Mouse (Mus musculus) C2C12 (cell line): ENCODE data around the gene Sf3a1. TPM values are rescaled to one million over a fixed set of nuclear protein-coding genes. Genes with fewer than 3 reads are reported as not detected.
A peak's percentile ranks its signal among the peaks of the same experiment; 100 is the strongest.
"Not testable (repeated sequence)": the region's sequence is repeated elsewhere in the genome, so short reads cannot be mapped to it uniquely, and the experiment has no call there.

Source experiments
- H3K27me3 ChIP-seq: one replicate; pipeline ENCODE4 v1.6.1; 2011; ENCODE audit not compliant: control insufficient read depth, insufficient read depth, insufficient read length
- H3K36me3 ChIP-seq: one replicate; pipeline ENCODE4 v1.6.1; 2011; ENCODE audit not compliant: control insufficient read depth, insufficient read depth
- H3K4me3 ChIP-seq: one replicate; pipeline ENCODE4 v1.5.1; 2011; ENCODE audit warnings: mild to moderate bottlenecking, control low read depth; ENCODE audit not compliant: poor library complexity, insufficient read depth, severe bottlenecking
- H3K79me2 ChIP-seq: one replicate; pipeline ENCODE4 v1.6.1; 2011; ENCODE audit not compliant: control insufficient read depth, insufficient read depth
- H3K79me3 ChIP-seq: one replicate; pipeline ENCODE4 v1.6.1; 2011; ENCODE audit warnings: low read depth, control low read depth
- H3ac ChIP-seq: one replicate; pipeline ENCODE3; 2011; ENCODE audit warnings: low read depth; ENCODE audit not compliant: control insufficient read depth, insufficient read length
- CEBPB ChIP-seq: IDR thresholded peaks from one replicate; pipeline ENCODE4 v1.6.1; 2011; ENCODE audit warnings: low read depth, mild to moderate bottlenecking, control low read depth, moderate library complexity
- CTCF ChIP-seq: IDR thresholded peaks from one replicate; pipeline ENCODE4 v1.5.1; 2011; ENCODE audit not compliant: control insufficient read depth, insufficient read depth, insufficient read length
- FOSL1 ChIP-seq: IDR thresholded peaks from one replicate; pipeline ENCODE4 v1.8.0; 2011; ENCODE audit warnings: mild to moderate bottlenecking, low read length; ENCODE audit not compliant: poor library complexity, insufficient read depth, severe bottlenecking
- MAX ChIP-seq: IDR thresholded peaks from one replicate; pipeline ENCODE4 v1.6.1; 2011; ENCODE audit warnings: mild to moderate bottlenecking, control low read depth
- MYOD1 ChIP-seq: IDR thresholded peaks from one replicate; pipeline ENCODE4 v1.6.1; 2011; ENCODE audit warnings: low read depth; ENCODE audit not compliant: control insufficient read depth, insufficient read length
- MYOG ChIP-seq: IDR thresholded peaks from one replicate; pipeline ENCODE4 v1.6.1; 2011; ENCODE audit not compliant: control insufficient read depth, insufficient read length; ENCODE audit errors: extremely low read depth
- USF1 ChIP-seq: IDR thresholded peaks from one replicate; pipeline ENCODE4 v1.6.1; 2011; ENCODE audit warnings: low read depth, mild to moderate bottlenecking, control low read depth, moderate library complexity
- polyA plus RNA-seq: library from polyadenylated mRNA; unstranded; fragments of >200 nt; fragmentation: generic; extraction: Trizol; gene quantifications from one replicate; pipeline ENCODE4 v1.2.1, GENCODE M21; 2012; ENCODE audit warnings: missing spikeins

The Sf3a1 gene
- polyA plus RNA-seq, 1 experiment: 64.9 TPM

GRCm38 (mm10) chr11:4121691-4122090 lies 38.5 kb upstream of the Sf3a1 start:
- Histone ChIP-seq H3K79me2 (no peaks in the 10 kb centered on the region), H3K36me3 (no peaks in the 10 kb centered on the region), H3K79me3 (no peaks in the 10 kb centered on the region), H3K4me3 (no peak overlapping the region), H3K27me3 (no peaks in the 10 kb centered on the region), H3ac (no peak overlapping the region)
- TF ChIP-seq USF1: no peak

- no peak overlapping the region for H3ac ChIP-seq
- H3K36me3 ChIP-seq: no peaks in the 10 kb centered on the region
- no peak overlapping the region for H3K4me3 ChIP-seq
- H3K79me3 ChIP-seq: no peaks in the 10 kb centered on the region
- no peaks in the 10 kb centered on the region for H3K79me2 ChIP-seq
- TF ChIP-seq USF1: no peak
- TF ChIP-seq MYOD1: no peak
- no peak for TF ChIP-seq CEBPB
- TF ChIP-seq FOSL1: no peak
- no peak for TF ChIP-seq CTCF
- no peak for TF ChIP-seq MYOG
- no peak for TF ChIP-seq MAX
- no peaks in the 10 kb centered on the region for H3K27me3 ChIP-seq
Observed at GRCm38 (mm10) chr11:4122226-4122625, 37.9 kb upstream of the Sf3a1 start.

GRCm38 (mm10) chr11:4122742-4123579 lies 37.2 kb upstream of the Sf3a1 start, which contains the start of gene Sec14l2:
TSS of gene Sec14l2 (minus strand) at chr11:4123415.
- Histone ChIP-seq H3K79me3 (no peaks in the 10 kb centered on the region), H3K79me2 (no peaks in the 10 kb centered on the region), H3K36me3 (no peaks in the 10 kb centered on the region), H3K27me3 (no peaks in the 10 kb centered on the region), H3K4me3 (no peak within 1 kb of the TSS), H3ac (no peak within 1 kb of the TSS)
- TF ChIP-seq FOSL1 (no peak), MAX (no peak), CTCF (no peak), CEBPB (no peak), MYOG (no peak), MYOD1 (no peak), USF1 (no peak)

GRCm38 (mm10) chr11:4123922-4124321 lies 36.2 kb upstream of the Sf3a1 start:
- H3K79me2 ChIP-seq: no peaks in the 10 kb centered on the region
- H3K4me3 ChIP-seq: no peak overlapping the region
- peak; percentile 89 for TF ChIP-seq CTCF
- TF ChIP-seq MYOG: no peak
- TF ChIP-seq FOSL1: no peak
- H3K27me3 ChIP-seq: no peaks in the 10 kb centered on the region
- H3K79me3 ChIP-seq: no peaks in the 10 kb centered on the region
- no peaks in the 10 kb centered on the region for H3K36me3 ChIP-seq
- no peak overlapping the region for H3ac ChIP-seq

GRCm38 (mm10) chr11:4127059-4127458 lies 33.1 kb upstream of the Sf3a1 start:
- no peaks in the 10 kb centered on the region for H3K36me3 ChIP-seq
- no peak overlapping the region for H3K4me3 ChIP-seq
- no peaks in the 10 kb centered on the region for H3K79me2 ChIP-seq

GRCm38 (mm10) chr11:4128461-4128860 lies 31.7 kb upstream of the Sf3a1 start:
- not testable (repeated sequence) for H3K4me3 ChIP-seq, H3K79me3 ChIP-seq, H3K79me2 ChIP-seq, H3ac ChIP-seq, H3K36me3 ChIP-seq, H3K27me3 ChIP-seq

More at GRCm38 (mm10) chr11:4127059-4127458, 33.1 kb upstream of the Sf3a1 start:
- Histone ChIP-seq H3K79me3 (no peaks in the 10 kb centered on the region), H3ac (no peak overlapping the region), H3K27me3 (peaks cover 4% of the 10 kb centered on the region)
- TF ChIP-seq MYOG (no peak), MYOD1 (no peak), FOSL1 (no peak)
